Mouse (Mus musculus): Measurements from ENCODE around the gene Large2.

Large2 gene

GRCm38 (mm10) chr2:92376300-92376699 lies 1.6 kb upstream of the Large2 start:
- in situ Hi-C loops (cut with MboI; ENCODE audit: low pct_unique_long_range_greater_than_20kb in 1 of 2, low sequenced_read_pairs in 2 of 2, unreplicated experiment in 1 of 2), result no loop called here

- in situ Hi-C loops (cut with MboI; ENCODE audit: low pct_unique_long_range_greater_than_20kb in 1 of 2, low sequenced_read_pairs in 2 of 2, unreplicated experiment in 1 of 2), result no loop called here
Measured at GRCm38 (mm10) chr2:92375788-92376187, 1.1 kb upstream of the Large2 start.

- in situ Hi-C loops (cut with MboI; ENCODE audit: low pct_unique_long_range_greater_than_20kb in 1 of 2, low sequenced_read_pairs in 2 of 2, unreplicated experiment in 1 of 2), result no loop called here
Measured at GRCm38 (mm10) chr2:92375099-92375623, 492 bp upstream of the Large2 start.

- in situ Hi-C loops (cut with MboI; ENCODE audit: low pct_unique_long_range_greater_than_20kb in 1 of 2, low sequenced_read_pairs in 2 of 2, unreplicated experiment in 1 of 2), result no loop called here
Measured at GRCm38 (mm10) chr2:92373437-92373813, 1.2 kb downstream of the Large2 start.

- in situ Hi-C loops (cut with MboI; ENCODE audit: low pct_unique_long_range_greater_than_20kb in 1 of 2, low sequenced_read_pairs in 2 of 2, unreplicated experiment in 1 of 2), result no loop called here
Measured at GRCm38 (mm10) chr2:92372767-92373436, 1.8 kb downstream of the Large2 start.

GRCm38 (mm10) chr2:92371971-92372690 lies 2.5 kb downstream of the Large2 start:
- in situ Hi-C loops (cut with MboI; ENCODE audit: low pct_unique_long_range_greater_than_20kb in 1 of 2, low sequenced_read_pairs in 2 of 2, unreplicated experiment in 1 of 2), result no loop called here

- in situ Hi-C loops (cut with MboI; ENCODE audit: low pct_unique_long_range_greater_than_20kb in 1 of 2, low sequenced_read_pairs in 2 of 2, unreplicated experiment in 1 of 2), result no loop called here
Measured at GRCm38 (mm10) chr2:92370821-92371805, 3.6 kb downstream of the Large2 start.

- in situ Hi-C loops (cut with MboI; ENCODE audit: low pct_unique_long_range_greater_than_20kb in 1 of 2, low sequenced_read_pairs in 2 of 2, unreplicated experiment in 1 of 2), result no loop called here
Measured at GRCm38 (mm10) chr2:92370375-92370774, 4.3 kb downstream of the Large2 start.

GRCm38 (mm10) chr2:92367383-92368029 lies 7.2 kb downstream of the Large2 start:
- in situ Hi-C loops (cut with MboI; ENCODE audit: low pct_unique_long_range_greater_than_20kb in 1 of 2, low sequenced_read_pairs in 2 of 2, unreplicated experiment in 1 of 2), result no loop called here

GRCm38 (mm10) chr2:92365568-92365967 lies 9.1 kb downstream of the Large2 start:
- in situ Hi-C loops (cut with MboI; ENCODE audit: low pct_unique_long_range_greater_than_20kb in 1 of 2, low sequenced_read_pairs in 2 of 2, unreplicated experiment in 1 of 2), result no loop called here

- in situ Hi-C loops (cut with MboI; ENCODE audit: low pct_unique_long_range_greater_than_20kb in 1 of 2, low sequenced_read_pairs in 2 of 2, unreplicated experiment in 1 of 2), result no loop called here
Measured at GRCm38 (mm10) chr2:92364086-92364485, 10.6 kb downstream of the Large2 start.

GRCm38 (mm10) chr2:92362571-92363228 lies 12.0 kb downstream of the Large2 start:
- in situ Hi-C loops (cut with MboI; ENCODE audit: low pct_unique_long_range_greater_than_20kb in 1 of 2, low sequenced_read_pairs in 2 of 2, unreplicated experiment in 1 of 2), result no loop called here

- in situ Hi-C loops (cut with MboI; ENCODE audit: low pct_unique_long_range_greater_than_20kb in 1 of 2, low sequenced_read_pairs in 2 of 2, unreplicated experiment in 1 of 2), result no loop called here
Measured at GRCm38 (mm10) chr2:92361795-92362194, 12.9 kb downstream of the Large2 start.

- in situ Hi-C loops (cut with MboI; ENCODE audit: low pct_unique_long_range_greater_than_20kb in 1 of 2, low sequenced_read_pairs in 2 of 2, unreplicated experiment in 1 of 2), result no loop called here
Measured at GRCm38 (mm10) chr2:92360893-92361292, 13.8 kb downstream of the Large2 start.

GRCm38 (mm10) chr2:92360186-92360823 lies 14.4 kb downstream of the Large2 start:
- in situ Hi-C loops (cut with MboI; ENCODE audit: low pct_unique_long_range_greater_than_20kb in 1 of 2, low sequenced_read_pairs in 2 of 2, unreplicated experiment in 1 of 2), result no loop called here

GRCm38 (mm10) chr2:92359301-92359700 lies 15.4 kb downstream of the Large2 start:
- in situ Hi-C loops (cut with MboI; ENCODE audit: low pct_unique_long_range_greater_than_20kb in 1 of 2, low sequenced_read_pairs in 2 of 2, unreplicated experiment in 1 of 2), result no loop called here

- in situ Hi-C loops (cut with MboI; ENCODE audit: low pct_unique_long_range_greater_than_20kb in 1 of 2, low sequenced_read_pairs in 2 of 2, unreplicated experiment in 1 of 2), result no loop called here
Measured at GRCm38 (mm10) chr2:92354224-92354623, 20.4 kb downstream of the Large2 start.
